Mouse (Mus musculus) midbrain, embryonic 15.5 days (tissue): ENCODE measurements at regions not wholly inside any gene's neighbourhood (a gene's known extent, or its start where the extent isn't known, plus 50 kb on each side); places are given as distances from the start of the nearest gene placed in this dataset.
"Not testable (repeated sequence)": the region's sequence is repeated elsewhere in the genome, so short reads cannot be mapped to it uniquely, and the experiment has no call there.

ENCODE experiments used
- ATAC-seq: fragments of 200-750 bp; cut with Nextera tagmentation; replicated peaks from 2 replicates; pipeline ENCODE4 v1.8.0; 2017; ENCODE audit warnings: moderate TSS enrichment
- H3K27ac ChIP-seq: fragments of 300-500 bp; sonication (generic); 2 replicates; pipeline ENCODE4 v1.5.1; 2015; ENCODE audit warnings: mild to moderate bottlenecking, inconsistent platforms
- H3K27me3 ChIP-seq: fragments of 300-500 bp; sonication (generic); replicated peaks from 2 replicates; pipeline ENCODE4 v1.6.1; 2015; ENCODE audit warnings: inconsistent platforms
- H3K36me3 ChIP-seq: fragments of 300-500 bp; sonication (generic); replicated peaks from 2 replicates; pipeline ENCODE4 v1.6.1; 2015; ENCODE audit warnings: inconsistent platforms
- H3K4me1 ChIP-seq: fragments of 300-500 bp; sonication (generic); 2 replicates; pipeline ENCODE4 v1.6.1; 2015; ENCODE audit warnings: inconsistent platforms
- H3K4me2 ChIP-seq: fragments of 300-500 bp; sonication (generic); 2 replicates; pipeline ENCODE4 v1.6.1; 2015; ENCODE audit warnings: inconsistent platforms, mild to moderate bottlenecking, moderate library complexity
- H3K4me3 ChIP-seq: fragments of 300-500 bp; sonication (generic); 2 replicates; pipeline ENCODE4 v1.5.1; 2015; ENCODE audit warnings: mild to moderate bottlenecking, inconsistent platforms
- H3K9ac ChIP-seq: fragments of 300-500 bp; sonication (generic); 2 replicates; pipeline ENCODE4 v1.6.1; 2015; ENCODE audit warnings: mild to moderate bottlenecking, inconsistent platforms
- H3K9me3 ChIP-seq: fragments of 300-500 bp; sonication (generic); 2 replicates; pipeline ENCODE4 v1.6.1; 2016; ENCODE audit warnings: inconsistent platforms
- WGBS: fragments of 180-500 bp; shearing (Covaris S2); methylation state at CpG from one replicate; pipeline ENCODE4 v1.1.7; 2015; ENCODE audit warnings: mixed read lengths; 5-methylcytosine and 5-hydroxymethylcytosine counted together

DNA sequence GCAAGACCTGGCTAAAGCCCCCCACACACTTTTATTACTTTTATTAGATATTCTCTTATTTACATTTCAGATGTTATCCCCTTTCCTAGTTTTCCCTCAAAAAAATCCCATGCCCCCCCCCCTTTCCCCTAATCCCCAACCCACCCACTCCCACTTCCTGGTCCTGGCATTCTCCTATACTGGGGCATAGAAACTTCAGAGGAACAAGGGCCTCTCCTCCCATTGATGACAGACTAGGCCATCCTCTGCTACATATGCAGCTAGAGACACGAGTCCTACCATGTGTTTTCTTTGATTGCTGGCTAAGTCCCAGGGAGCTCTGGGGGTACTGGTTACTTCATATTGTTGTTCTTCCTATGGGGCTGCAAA lies 116.8 kb downstream of the Rfpl4b start:
- H3K4me3 ChIP-seq, H3K27ac ChIP-seq, H3K9ac ChIP-seq, H3K4me2 ChIP-seq, ATAC-seq, H3K27me3 ChIP-seq, H3K36me3 ChIP-seq, H3K9me3 ChIP-seq, H3K4me1 ChIP-seq: not testable (repeated sequence)
- WGBS = 70% methylated on average over 1 of the region's 1 CpGs

GRCm38 (mm10) chr10:38703954-38704761 lies 117.4 kb downstream of the Rfpl4b start:
- H3K4me1 ChIP-seq = no peaks in the 10 kb centered on the region
- 83% methylated on average over 4 of the region's 4 CpGs for WGBS
- no peak for ATAC-seq
- no peak overlapping the region for H3K4me3 ChIP-seq
- no peak overlapping the region for H3K4me2 ChIP-seq
- H3K27ac ChIP-seq = no peak overlapping the region
- no peaks in the 10 kb centered on the region for H3K27me3 ChIP-seq
- no peak overlapping the region for H3K9ac ChIP-seq
- H3K9me3 ChIP-seq = no peaks in the 10 kb centered on the region
- H3K36me3 ChIP-seq = no peaks in the 10 kb centered on the region

GRCm38 (mm10) chr10:38677453-38677852 lies 144.1 kb downstream of the Rfpl4b start:
- Histone ChIP-seq H3K36me3 (no peaks in the 10 kb centered on the region), H3K27ac (no peak overlapping the region), H3K4me3 (no peak overlapping the region), H3K4me2 (no peak overlapping the region), H3K9ac (no peak overlapping the region), H3K4me1 (no peaks in the 10 kb centered on the region), H3K27me3 (no peaks in the 10 kb centered on the region), H3K9me3 (no peaks in the 10 kb centered on the region)
- WGBS = 84% methylated on average over 2 of the region's 2 CpGs
- no peak for ATAC-seq

- no peaks in the 10 kb centered on the region for H3K36me3 ChIP-seq
- no peaks in the 10 kb centered on the region for H3K4me1 ChIP-seq
- no peak overlapping the region for H3K4me3 ChIP-seq
- no peak overlapping the region for H3K4me2 ChIP-seq
- no peak overlapping the region for H3K9ac ChIP-seq
- H3K27me3 ChIP-seq = no peaks in the 10 kb centered on the region
- H3K9me3 ChIP-seq = no peaks in the 10 kb centered on the region
- no peak overlapping the region for H3K27ac ChIP-seq
- no peak for ATAC-seq
Measured at GRCm38 (mm10) chr10:38668610-38669009, 153.0 kb downstream of the Rfpl4b start.

GRCm38 (mm10) chr10:38667841-38668240 lies 153.7 kb downstream of the Rfpl4b start:
- no peak overlapping the region for H3K27ac ChIP-seq
- H3K9ac ChIP-seq = no peak overlapping the region
- H3K4me3 ChIP-seq = no peak overlapping the region
- H3K27me3 ChIP-seq = no peaks in the 10 kb centered on the region
- ATAC-seq = no peak
- H3K4me1 ChIP-seq = no peaks in the 10 kb centered on the region
- H3K4me2 ChIP-seq = no peak overlapping the region
- H3K9me3 ChIP-seq = no peaks in the 10 kb centered on the region
- H3K36me3 ChIP-seq = no peaks in the 10 kb centered on the region

DNA sequence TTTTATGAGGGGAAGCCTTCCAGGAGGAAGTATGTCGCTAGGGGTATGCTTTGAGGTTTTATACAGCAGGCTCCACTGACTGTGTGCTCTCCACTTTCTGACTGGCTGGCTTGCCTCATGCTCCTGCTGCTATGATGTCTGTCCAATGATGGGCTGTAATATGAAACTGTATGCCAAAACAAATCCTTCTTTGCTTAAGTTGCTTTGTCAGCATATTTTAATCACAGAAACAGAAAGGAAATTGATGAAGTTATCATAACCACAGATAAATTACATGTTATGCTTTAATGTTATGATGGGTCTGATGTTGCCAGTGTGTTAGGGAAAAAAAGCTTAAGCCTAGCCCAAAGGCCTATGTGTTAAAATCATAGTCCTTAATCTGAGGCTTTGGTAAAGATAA lies 185.9 kb downstream of the Rfpl4b start:
- Histone ChIP-seq H3K27me3 (no peaks in the 10 kb centered on the region), H3K4me2 (no peak overlapping the region), H3K9ac (no peak overlapping the region), H3K27ac (no peak overlapping the region), H3K9me3 (no peaks in the 10 kb centered on the region), H3K4me1 (no peaks in the 10 kb centered on the region), H3K4me3 (no peak overlapping the region), H3K36me3 (no peaks in the 10 kb centered on the region)
- no peak for ATAC-seq
- 78% methylated on average over 1 of the region's 1 CpGs for WGBS

DNA sequence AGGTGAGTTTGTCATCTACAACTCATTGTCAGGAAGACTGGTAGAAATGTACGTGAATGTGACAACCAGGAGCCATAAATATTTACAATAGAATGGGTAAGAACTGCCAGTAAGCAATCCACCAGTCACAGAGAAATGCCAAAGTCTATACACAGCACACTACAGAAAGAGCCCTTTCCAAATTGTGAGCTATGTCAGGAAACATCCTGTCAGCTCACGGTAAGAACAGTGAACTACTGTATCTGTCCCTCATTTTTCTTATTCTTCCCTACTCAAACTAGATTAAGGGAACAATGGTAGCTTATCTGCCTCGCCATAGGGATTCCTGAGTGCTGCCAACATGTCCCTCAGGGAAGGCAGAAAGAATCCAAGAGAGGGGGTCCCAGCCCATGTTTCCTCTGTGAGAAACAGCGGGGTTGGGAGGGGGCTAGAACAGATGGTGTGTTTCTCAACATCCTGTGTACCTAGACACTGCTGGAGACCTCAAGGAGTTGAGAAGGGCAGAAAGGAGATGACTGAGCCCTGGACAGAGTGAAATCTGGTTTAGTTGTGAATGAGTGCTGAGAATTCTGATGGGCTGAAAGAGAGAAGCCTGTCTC lies 191.6 kb downstream of the Rfpl4b start:
- no peak overlapping the region for H3K27ac ChIP-seq
- WGBS = 63% methylated on average over 4 of the region's 4 CpGs
- ATAC-seq = peak; percentile 45; the same call in 1 of the 2 replicates
- H3K27me3 ChIP-seq = no peaks in the 10 kb centered on the region
- no peak overlapping the region for H3K4me2 ChIP-seq
- H3K9ac ChIP-seq = no peak overlapping the region
- H3K4me3 ChIP-seq = no peak overlapping the region
- no peaks in the 10 kb centered on the region for H3K9me3 ChIP-seq
- no peaks in the 10 kb centered on the region for H3K36me3 ChIP-seq
- H3K4me1 ChIP-seq = no peaks in the 10 kb centered on the region

- Histone ChIP-seq H3K36me3 (no peaks in the 10 kb centered on the region), H3K27ac (no peak overlapping the region), H3K27me3 (no peaks in the 10 kb centered on the region), H3K9ac (no peak overlapping the region), H3K4me1 (no peaks in the 10 kb centered on the region), H3K4me2 (no peak overlapping the region), H3K4me3 (no peak overlapping the region), H3K9me3 (no peaks in the 10 kb centered on the region)
- WGBS = 94% methylated on average over 1 of the region's 1 CpGs
- no peak for ATAC-seq
Measured at GRCm38 (mm10) chr10:38623399-38623798, 198.2 kb downstream of the Rfpl4b start.

DNA sequence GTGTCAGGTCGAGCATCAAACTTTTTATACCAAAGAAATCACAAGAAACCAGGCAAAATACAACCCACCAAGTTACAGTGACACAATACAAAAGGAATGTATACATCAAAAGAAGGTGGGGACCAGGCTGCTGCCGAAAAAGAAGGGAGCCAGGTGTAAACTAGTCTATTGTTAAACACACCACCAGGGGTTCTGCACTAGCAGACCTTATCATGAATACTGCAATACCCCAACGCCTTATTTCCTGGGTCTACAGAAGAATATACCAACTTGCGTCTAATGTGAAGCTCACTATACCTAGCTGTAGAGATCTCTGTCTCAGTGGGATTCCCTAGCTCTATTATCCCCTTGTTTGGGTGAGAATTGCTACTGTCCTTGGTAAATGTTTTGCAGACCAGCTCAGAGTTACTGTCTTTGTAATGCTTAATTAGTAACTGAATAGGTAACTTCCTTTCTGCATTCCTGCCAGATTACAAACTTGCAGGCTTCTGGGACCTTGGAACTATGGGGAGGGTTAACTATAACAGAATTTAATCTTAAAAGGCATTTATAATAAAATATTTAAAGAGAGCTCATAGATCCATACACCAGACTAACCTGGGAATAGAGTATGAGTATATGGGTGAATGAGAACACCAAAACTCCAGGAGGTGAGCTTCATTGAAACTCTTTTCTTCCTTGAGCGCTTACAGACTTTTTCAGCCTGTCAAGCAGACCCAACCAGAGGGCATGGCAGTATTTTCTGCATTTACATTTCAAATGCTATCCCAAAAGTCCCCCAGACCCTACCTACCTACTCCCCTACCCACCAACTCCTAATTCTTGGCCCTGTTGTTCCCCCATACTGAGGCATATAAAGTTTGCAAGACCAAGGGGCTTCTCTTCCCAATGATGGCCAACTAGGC lies 211.7 kb downstream of the Rfpl4b start:
- no peak for ATAC-seq
- WGBS = 77% methylated on average over 5 of the region's 5 CpGs
- Histone ChIP-seq H3K9me3 (no peaks in the 10 kb centered on the region), H3K4me3 (no peak overlapping the region), H3K27me3 (no peaks in the 10 kb centered on the region), H3K27ac (no peak overlapping the region), H3K4me1 (no peaks in the 10 kb centered on the region), H3K4me2 (no peak overlapping the region), H3K36me3 (no peaks in the 10 kb centered on the region), H3K9ac (no peak overlapping the region)

- Histone ChIP-seq H3K36me3 (no peaks in the 10 kb centered on the region), H3K9me3 (no peaks in the 10 kb centered on the region), H3K4me2 (no peak overlapping the region), H3K27ac (no peak overlapping the region), H3K4me1 (no peaks in the 10 kb centered on the region), H3K9ac (no peak overlapping the region), H3K4me3 (no peak overlapping the region), H3K27me3 (no peaks in the 10 kb centered on the region)
- 92% methylated on average over 2 of the region's 2 CpGs for WGBS
- no peak for ATAC-seq
Measured at GRCm38 (mm10) chr10:38586061-38586460, 235.5 kb downstream of the Rfpl4b start.

- no peak for ATAC-seq
- no peaks in the 10 kb centered on the region for H3K9me3 ChIP-seq
- no peak overlapping the region for H3K27ac ChIP-seq
- no peak overlapping the region for H3K9ac ChIP-seq
- H3K4me2 ChIP-seq = no peak overlapping the region
- H3K4me3 ChIP-seq = no peak overlapping the region
- H3K27me3 ChIP-seq = no peaks in the 10 kb centered on the region
- WGBS = 93% methylated on average over 1 of the region's 1 CpGs
- no peaks in the 10 kb centered on the region for H3K4me1 ChIP-seq
- H3K36me3 ChIP-seq = no peaks in the 10 kb centered on the region
Measured at GRCm38 (mm10) chr10:38575726-38576125, 245.9 kb downstream of the Rfpl4b start.

DNA sequence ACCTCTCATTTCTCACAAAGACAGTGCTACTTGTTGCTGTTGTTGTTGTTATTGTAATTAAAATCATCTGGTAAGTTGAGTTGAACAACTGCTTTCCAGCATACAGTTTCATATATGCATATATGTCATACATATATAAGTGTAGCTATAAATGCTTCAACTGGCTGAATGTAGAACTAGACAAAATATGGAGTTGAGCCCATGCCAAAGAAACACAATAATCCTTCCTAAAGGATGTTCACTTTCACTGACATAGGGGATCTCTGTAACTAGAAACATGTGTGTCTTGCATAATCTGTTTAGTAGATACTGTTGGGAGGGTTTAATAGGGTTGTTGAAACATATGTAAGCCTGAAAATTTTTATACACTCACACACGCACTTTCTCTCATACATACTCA lies 247.9 kb downstream of the Rfpl4b start:
- no peak overlapping the region for H3K4me2 ChIP-seq
- H3K36me3 ChIP-seq = no peaks in the 10 kb centered on the region
- ATAC-seq = no peak
- WGBS = 91% methylated on average over 1 of the region's 1 CpGs
- no peaks in the 10 kb centered on the region for H3K9me3 ChIP-seq
- H3K27me3 ChIP-seq = no peaks in the 10 kb centered on the region
- H3K9ac ChIP-seq = no peak overlapping the region
- H3K4me3 ChIP-seq = no peak overlapping the region
- no peaks in the 10 kb centered on the region for H3K4me1 ChIP-seq
- no peak overlapping the region for H3K27ac ChIP-seq
